Mouse (Mus musculus): Measurements from ENCODE around the gene Creb5. TPM values are rescaled to one million over a fixed set of nuclear protein-coding genes. Genes with fewer than 3 reads are reported as not detected.
A peak's percentile ranks its signal among the peaks of the same experiment; 100 is the strongest.

Gene Creb5
- polyA plus RNA-seq, 1 experiment from 2014 or later = 2.5 TPM

GRCm38 (mm10) chr6:53644971-53645370 lies 357.9 kb downstream of the Creb5 start:
- Histone ChIP-seq H3K9me3 (replicated peaks; ENCODE audit: control insufficient read depth, low read length, poor library complexity, severe bottlenecking) (no peaks in the 10 kb centered on the region), H3K36me3 (ENCODE audit: control insufficient read depth, insufficient read depth, low read length) (no peaks in the 10 kb centered on the region), H3K27ac (ENCODE audit: low read length) (no peak overlapping the region), H3K4me2 (ENCODE audit: low read length) (no peak overlapping the region), H3K27me3 (ENCODE audit: control insufficient read depth, insufficient read depth, low read depth, low read length) (no peaks in the 10 kb centered on the region), H3K4me3 (ENCODE audit: low read depth, low read length) (no peak overlapping the region), H3K9ac (ENCODE audit: low read depth, low read length) (no peak overlapping the region), H3K4me1 (ENCODE audit: control insufficient read depth, insufficient read depth, low read length) (0 out of 2 replicates have a peak, but pooled peaks cover 5% of the 10 kb centered on the region)
- ATAC-seq = no peak
- WGBS = 89% methylated on average over 7 of the region's 7 CpGs

- Histone ChIP-seq H3K4me2 (ENCODE audit: low read length) (no peak overlapping the region), H3K4me1 (ENCODE audit: control insufficient read depth, insufficient read depth, low read length) (no peaks in the 10 kb centered on the region; the same call in 1 of the 2 replicates), H3K27ac (ENCODE audit: low read length) (no peak overlapping the region), H3K9me3 (replicated peaks; ENCODE audit: control insufficient read depth, low read length, poor library complexity, severe bottlenecking) (no peaks in the 10 kb centered on the region), H3K4me3 (ENCODE audit: low read depth, low read length) (no peak overlapping the region), H3K27me3 (ENCODE audit: control insufficient read depth, insufficient read depth, low read depth, low read length) (no peaks in the 10 kb centered on the region), H3K36me3 (ENCODE audit: control insufficient read depth, insufficient read depth, low read length) (no peaks in the 10 kb centered on the region), H3K9ac (ENCODE audit: low read depth, low read length) (no peak overlapping the region)
- no peak for ATAC-seq
- 81% methylated on average over 1 of the region's 1 CpGs for WGBS
Observed at GRCm38 (mm10) chr6:53649782-53650181, 362.7 kb downstream of the Creb5 start.

GRCm38 (mm10) chr6:53652691-53653090 lies 365.6 kb downstream of the Creb5 start:
- no peak overlapping the region for H3K9ac ChIP-seq (ENCODE audit: low read depth, low read length)
- H3K27ac ChIP-seq (ENCODE audit: low read length) = no peak overlapping the region
- no peaks in the 10 kb centered on the region; the same call in 1 of the 2 replicates for H3K4me1 ChIP-seq (ENCODE audit: control insufficient read depth, insufficient read depth, low read length)
- H3K4me2 ChIP-seq (ENCODE audit: low read length) = no peak overlapping the region
- H3K36me3 ChIP-seq (ENCODE audit: control insufficient read depth, insufficient read depth, low read length) = no peaks in the 10 kb centered on the region
- ATAC-seq = no peak
- no peaks in the 10 kb centered on the region for H3K9me3 ChIP-seq (replicated peaks; ENCODE audit: control insufficient read depth, low read length, poor library complexity, severe bottlenecking)
- H3K27me3 ChIP-seq (ENCODE audit: control insufficient read depth, insufficient read depth, low read depth, low read length) = no peaks in the 10 kb centered on the region
- no peak overlapping the region for H3K4me3 ChIP-seq (ENCODE audit: low read depth, low read length)
- 83% methylated on average over 5 of the region's 5 CpGs for WGBS

GRCm38 (mm10) chr6:53653706-53654360 lies 366.8 kb downstream of the Creb5 start:
- Histone ChIP-seq H3K4me2 (ENCODE audit: low read length) (no peak overlapping the region), H3K9me3 (replicated peaks; ENCODE audit: control insufficient read depth, low read length, poor library complexity, severe bottlenecking) (no peaks in the 10 kb centered on the region), H3K27me3 (ENCODE audit: control insufficient read depth, insufficient read depth, low read depth, low read length) (no peaks in the 10 kb centered on the region), H3K36me3 (ENCODE audit: control insufficient read depth, insufficient read depth, low read length) (no peaks in the 10 kb centered on the region), H3K4me1 (ENCODE audit: control insufficient read depth, insufficient read depth, low read length) (no peaks in the 10 kb centered on the region; the same call in 1 of the 2 replicates), H3K9ac (ENCODE audit: low read depth, low read length) (no peak overlapping the region), H3K4me3 (ENCODE audit: low read depth, low read length) (no peak overlapping the region), H3K27ac (ENCODE audit: low read length) (no peak overlapping the region)
- no peak for ATAC-seq
- WGBS = 72% methylated on average over 8 of the region's 8 CpGs

GRCm38 (mm10) chr6:53654361-53654824 lies 367.3 kb downstream of the Creb5 start:
- Histone ChIP-seq H3K36me3 (ENCODE audit: control insufficient read depth, insufficient read depth, low read length) (no peaks in the 10 kb centered on the region), H3K9me3 (replicated peaks; ENCODE audit: control insufficient read depth, low read length, poor library complexity, severe bottlenecking) (no peaks in the 10 kb centered on the region), H3K27ac (ENCODE audit: low read length) (no peak overlapping the region), H3K4me3 (ENCODE audit: low read depth, low read length) (no peak overlapping the region), H3K4me1 (ENCODE audit: control insufficient read depth, insufficient read depth, low read length) (no peaks in the 10 kb centered on the region; the same call in 1 of the 2 replicates), H3K4me2 (ENCODE audit: low read length) (no peak overlapping the region), H3K9ac (ENCODE audit: low read depth, low read length) (no peak overlapping the region), H3K27me3 (ENCODE audit: control insufficient read depth, insufficient read depth, low read depth, low read length) (no peaks in the 10 kb centered on the region)
- 62% methylated on average over 12 of the region's 12 CpGs for WGBS
- ATAC-seq = no peak

- Histone ChIP-seq H3K9ac (ENCODE audit: low read depth, low read length) (no peak overlapping the region), H3K27me3 (ENCODE audit: control insufficient read depth, insufficient read depth, low read depth, low read length) (no peaks in the 10 kb centered on the region), H3K27ac (ENCODE audit: low read length) (no peak overlapping the region), H3K4me3 (ENCODE audit: low read depth, low read length) (no peak overlapping the region), H3K9me3 (replicated peaks; ENCODE audit: control insufficient read depth, low read length, poor library complexity, severe bottlenecking) (no peaks in the 10 kb centered on the region), H3K36me3 (ENCODE audit: control insufficient read depth, insufficient read depth, low read length) (no peaks in the 10 kb centered on the region), H3K4me1 (ENCODE audit: control insufficient read depth, insufficient read depth, low read length) (no peaks in the 10 kb centered on the region), H3K4me2 (ENCODE audit: low read length) (no peak overlapping the region)
- WGBS = 73% methylated on average over 3 of the region's 3 CpGs
- no peak for ATAC-seq
Observed at GRCm38 (mm10) chr6:53656466-53656865, 369.4 kb downstream of the Creb5 start.

GRCm38 (mm10) chr6:53657483-53657882 lies 370.4 kb downstream of the Creb5 start:
- Histone ChIP-seq H3K36me3 (ENCODE audit: control insufficient read depth, insufficient read depth, low read length) (no peaks in the 10 kb centered on the region), H3K27ac (ENCODE audit: low read length) (no peak overlapping the region), H3K9ac (ENCODE audit: low read depth, low read length) (no peak overlapping the region), H3K4me2 (ENCODE audit: low read length) (no peak overlapping the region), H3K9me3 (replicated peaks; ENCODE audit: control insufficient read depth, low read length, poor library complexity, severe bottlenecking) (no peaks in the 10 kb centered on the region), H3K4me3 (ENCODE audit: low read depth, low read length) (no peak overlapping the region), H3K4me1 (ENCODE audit: control insufficient read depth, insufficient read depth, low read length) (no peaks in the 10 kb centered on the region), H3K27me3 (ENCODE audit: control insufficient read depth, insufficient read depth, low read depth, low read length) (no peaks in the 10 kb centered on the region)
- 71% methylated on average over 4 of the region's 4 CpGs for WGBS
- ATAC-seq = no peak

GRCm38 (mm10) chr6:53662858-53663833 lies 376.1 kb downstream of the Creb5 start:
- Histone ChIP-seq H3K9me3 (replicated peaks; ENCODE audit: control insufficient read depth, low read length, poor library complexity, severe bottlenecking) (no peaks in the 10 kb centered on the region), H3K36me3 (ENCODE audit: control insufficient read depth, insufficient read depth, low read length) (no peaks in the 10 kb centered on the region), H3K4me1 (ENCODE audit: control insufficient read depth, insufficient read depth, low read length) (peaks cover 8% of the 10 kb centered on the region; the same call in 1 of the 2 replicates), H3K4me2 (ENCODE audit: low read length) (no peak overlapping the region), H3K27me3 (ENCODE audit: control insufficient read depth, insufficient read depth, low read depth, low read length) (no peaks in the 10 kb centered on the region), H3K4me3 (ENCODE audit: low read depth, low read length) (no peak overlapping the region), H3K27ac (ENCODE audit: low read length) (no peak overlapping the region), H3K9ac (ENCODE audit: low read depth, low read length) (no peak overlapping the region)
- 0 out of 2 replicates have a peak, but pooled peaks have one; percentile 32 for ATAC-seq
- 59% methylated on average over 11 of the region's 11 CpGs for WGBS

GRCm38 (mm10) chr6:53664759-53665158 lies 377.7 kb downstream of the Creb5 start:
- Histone ChIP-seq H3K9ac (ENCODE audit: low read depth, low read length) (no peak overlapping the region), H3K27me3 (ENCODE audit: control insufficient read depth, insufficient read depth, low read depth, low read length) (no peaks in the 10 kb centered on the region), H3K4me2 (ENCODE audit: low read length) (no peak overlapping the region), H3K9me3 (replicated peaks; ENCODE audit: control insufficient read depth, low read length, poor library complexity, severe bottlenecking) (no peaks in the 10 kb centered on the region), H3K27ac (ENCODE audit: low read length) (no peak overlapping the region), H3K36me3 (ENCODE audit: control insufficient read depth, insufficient read depth, low read length) (no peaks in the 10 kb centered on the region), H3K4me3 (ENCODE audit: low read depth, low read length) (no peak overlapping the region), H3K4me1 (ENCODE audit: control insufficient read depth, insufficient read depth, low read length) (peaks cover 8% of the 10 kb centered on the region; the same call in 1 of the 2 replicates)
- 88% methylated on average over 1 of the region's 1 CpGs for WGBS
- no peak for ATAC-seq

Data from midbrain, embryonic 16.5 days (tissue).